17 mouse cellular contexts compared by ENCODE assay signal in the genomic region with DNA sequence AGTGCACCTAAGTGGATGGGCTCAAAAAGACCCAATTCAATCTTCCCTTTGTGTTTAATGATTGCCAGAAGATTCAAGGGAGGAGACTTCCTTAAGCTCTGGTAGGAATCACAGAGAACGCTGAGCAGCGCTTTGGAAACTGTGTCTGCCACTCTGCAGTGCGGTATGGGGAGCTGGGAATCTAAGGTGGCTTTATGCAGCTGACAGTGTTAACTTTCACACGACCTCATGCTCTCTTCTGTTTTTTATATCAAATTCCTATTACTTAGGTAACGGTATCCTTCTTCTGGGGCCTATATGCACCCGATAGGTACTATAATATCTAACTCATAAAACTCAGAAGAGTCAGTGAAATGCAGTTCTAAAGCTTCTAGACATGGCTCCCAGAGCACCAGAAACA.
"Had no signal": no experiment of that assay in that cellular context is flagged by ENCODE, and none has a peak within 500 bp of the region (broad histone marks: within the 10 kb centered on the region; RNA-seq: fewer than 3 reads in every experiment).

No protein-coding gene starts in this region.

- H3K4me1 ChIP-seq: megakaryocyte, embryonic 14.5 days; midbrain, embryonic 13.5 days; midbrain, embryonic 15.5 days; neural tube, embryonic 12.5 days; stomach, embryonic 15.5 days had no signal

- ATAC-seq: lung, postnatal 0 days; midbrain, embryonic 13.5 days; midbrain, embryonic 15.5 days had no signal

- H3K36me3 ChIP-seq: lung, embryonic 15.5 days; midbrain, embryonic 13.5 days; midbrain, embryonic 15.5 days; neural tube, embryonic 12.5 days; stomach, embryonic 15.5 days had no signal

- H3K9ac ChIP-seq: lung, embryonic 15.5 days; midbrain, embryonic 13.5 days; midbrain, embryonic 15.5 days; neural tube, embryonic 12.5 days; stomach, embryonic 15.5 days had no signal

- H3K4me2 ChIP-seq: lung, embryonic 15.5 days; midbrain, embryonic 11.5 days; midbrain, embryonic 13.5 days; midbrain, embryonic 15.5 days; neural tube, embryonic 12.5 days; stomach, embryonic 15.5 days had no signal

- H3K4me3 ChIP-seq: lung, embryonic 15.5 days; megakaryocyte, embryonic 14.5 days; midbrain, embryonic 13.5 days; midbrain, embryonic 15.5 days; neural tube, embryonic 12.5 days; stomach, embryonic 15.5 days had no signal

- DNase-seq: lung, adult 2 months; lung, postnatal 14 days; lung, postnatal 36 days; right cerebral cortex, postnatal 14 days; thymus, adult 2 months; thymus, postnatal 25 days; thymus, postnatal 4 days had no signal

- H3K27ac ChIP-seq: lung, embryonic 15.5 days; macrophage; midbrain, embryonic 13.5 days; midbrain, embryonic 15.5 days; neural tube, embryonic 12.5 days; stomach, embryonic 15.5 days; stomach, postnatal 0 days had no signal

- H3K27me3 ChIP-seq: lung, embryonic 15.5 days; megakaryocyte, embryonic 14.5 days; midbrain, embryonic 13.5 days; midbrain, embryonic 15.5 days; neural tube, embryonic 12.5 days; stomach, embryonic 15.5 days had no signal

- H3K9me3 ChIP-seq: lung, embryonic 15.5 days; midbrain, embryonic 13.5 days; midbrain, embryonic 15.5 days; neural tube, embryonic 12.5 days; stomach, embryonic 15.5 days had no signal
